Mouse (Mus musculus) cerebellum, postnatal 14 days (tissue): ENCODE measurements at regions not wholly inside any gene's neighbourhood (a gene's known extent, or its start where the extent isn't known, plus 50 kb on each side); places are given as distances from the start of the nearest gene placed in this dataset.
A peak's percentile ranks its signal among the peaks of the same experiment; 100 is the strongest.
"Not testable (repeated sequence)": the region's sequence is repeated elsewhere in the genome, so short reads cannot be mapped to it uniquely, and the experiment has no call there.

Source experiments
- DNase-seq, 2 experiments: peaks; one replicate each; pipeline ENCODE4 v3.0.0; 2021; ENCODE audit warnings: mixed read lengths in 2 of 2

GRCm38 (mm10) chr1:29737062-29737461 is 957.0 kb upstream of the Gm597 start:
- DNase-seq = not testable (repeated sequence)

GRCm38 (mm10) chr1:29731930-29732329 is 951.9 kb upstream of the Gm597 start:
- peak; percentile 61 to 64 for DNase-seq
